Mouse (Mus musculus) megakaryocyte, embryonic 14.5 days (primary cell): ENCODE data around the gene Rmnd5b. TPM values are rescaled to one million over a fixed set of nuclear protein-coding genes. Genes with fewer than 3 reads are reported as not detected.
A peak's percentile ranks its signal among the peaks of the same experiment; 100 is the strongest.
"Not testable (repeated sequence)": the region's sequence is repeated elsewhere in the genome, so short reads cannot be mapped to it uniquely, and the experiment has no call there.

ENCODE experiments used
- H3K27me3 ChIP-seq: replicated peaks from 2 replicates; pipeline ENCODE3; 2012; ENCODE audit warnings: inconsistent platforms
- H3K36me3 ChIP-seq: replicated peaks from 2 replicates; pipeline ENCODE3; 2012; ENCODE audit warnings: low read length, inconsistent platforms, mixed read lengths
- H3K4me1 ChIP-seq: 2 replicates; pipeline ENCODE4 v1.6.1; 2012; ENCODE audit warnings: inconsistent platforms
- H3K4me3 ChIP-seq: replicated peaks from 2 replicates; pipeline ENCODE3; 2012; ENCODE audit warnings: moderate library complexity, mild to moderate bottlenecking, inconsistent platforms
- H3K9me3 ChIP-seq: 2 replicates; pipeline ENCODE4 v1.6.1; 2012; ENCODE audit warnings: inconsistent platforms
- FLI1 ChIP-seq: IDR thresholded peaks from 2 replicates; pipeline ENCODE4 v1.6.1; 2012; ENCODE audit warnings: low read length, inconsistent platforms, mixed read lengths
- GATA1 ChIP-seq: IDR thresholded peaks from 3 replicates; pipeline ENCODE4 v1.6.1; 2012; ENCODE audit warnings: mixed read lengths, low read length, inconsistent platforms, borderline replicate concordance
- polyA plus RNA-seq: library from polyadenylated mRNA; stranded (reverse); fragments of >175 nt; gene quantifications from 2 replicates; pipeline ENCODE4 v1.2.3, GENCODE M21; 2012; ENCODE audit warnings: low replicate concordance; ENCODE audit not compliant: insufficient read depth

The Rmnd5b gene
- polyA plus RNA-seq, 1 experiment, result 15.1 TPM

- Histone ChIP-seq H3K4me3 (peak overlapping the region; percentile 92), H3K9me3 (no peaks in the 10 kb centered on the region), H3K36me3 (no peaks in the 10 kb centered on the region), H3K4me1 (peaks cover 61% of the 10 kb centered on the region), H3K27me3 (no peaks in the 10 kb centered on the region)
- no peak for TF ChIP-seq FLI1
- no peak for TF ChIP-seq GATA1
Measured at GRCm38 (mm10) chr11:51614256-51614655, 21.4 kb downstream of the Rmnd5b start.

GRCm38 (mm10) chr11:51609940-51610339 is 25.8 kb downstream of the Rmnd5b start:
- not testable (repeated sequence) for H3K9me3 ChIP-seq, H3K36me3 ChIP-seq, H3K4me3 ChIP-seq, H3K27me3 ChIP-seq
- peaks cover 67% of the 10 kb centered on the region for H3K4me1 ChIP-seq

GRCm38 (mm10) chr11:51609266-51609909 is 26.3 kb downstream of the Rmnd5b start:
- Histone ChIP-seq H3K4me1 (peaks cover 67% of the 10 kb centered on the region), H3K4me3 (peak overlapping the region; percentile 83)

GRCm38 (mm10) chr11:51607096-51607738 is 28.5 kb downstream of the Rmnd5b start:
- H3K4me3 ChIP-seq, result peak overlapping the region; percentile 95
- no peaks in the 10 kb centered on the region for H3K9me3 ChIP-seq
- H3K4me1 ChIP-seq, result peaks cover 67% of the 10 kb centered on the region
- no peaks in the 10 kb centered on the region for H3K27me3 ChIP-seq
- TF ChIP-seq GATA1 (no peak), FLI1 (no peak)
- peaks cover 35% of the 10 kb centered on the region for H3K36me3 ChIP-seq

More at GRCm38 (mm10) chr11:51609266-51609909, 26.3 kb downstream of the Rmnd5b start:
- Histone ChIP-seq H3K36me3 (peaks cover 14% of the 10 kb centered on the region), H3K27me3 (no peaks in the 10 kb centered on the region), H3K9me3 (no peaks in the 10 kb centered on the region)
- TF ChIP-seq GATA1 (no peak), FLI1 (no peak)

GRCm38 (mm10) chr11:51606447-51607095 is 29.1 kb downstream of the Rmnd5b start, which contains the start of gene Hnrnpab:
Hnrnpab (minus strand) TSS chr11:51606847.
- peaks cover 71% of the 10 kb centered on the region for H3K4me1 ChIP-seq

GRCm38 (mm10) chr11:51605602-51606446 is 29.9 kb downstream of the Rmnd5b start:
- Histone ChIP-seq H3K4me3 (peak overlapping the region; percentile 95), H3K4me1 (peaks cover 71% of the 10 kb centered on the region), H3K36me3 (peaks cover 49% of the 10 kb centered on the region), H3K27me3 (no peaks in the 10 kb centered on the region), H3K9me3 (no peaks in the 10 kb centered on the region)
- TF ChIP-seq GATA1 (no peak), FLI1 (no peak; the same call in 1 of the 2 replicates)

More at GRCm38 (mm10) chr11:51606447-51607095, 29.1 kb downstream of the Rmnd5b start, which contains the start of gene Hnrnpab:
- Histone ChIP-seq H3K9me3 (no peaks in the 10 kb centered on the region), H3K27me3 (no peaks in the 10 kb centered on the region), H3K4me3 (peak within 1 kb of the TSS; percentile 95), H3K36me3 (peaks cover 42% of the 10 kb centered on the region)
- TF ChIP-seq GATA1, result no peak
- no peak; the same call in 1 of the 2 replicates for TF ChIP-seq FLI1

- Histone ChIP-seq H3K9me3 (no peaks in the 10 kb centered on the region), H3K4me3 (no peak overlapping the region), H3K36me3 (peaks cover 85% of the 10 kb centered on the region), H3K27me3 (no peaks in the 10 kb centered on the region), H3K4me1 (peaks cover 54% of the 10 kb centered on the region)
- no peak for TF ChIP-seq FLI1
- no peak for TF ChIP-seq GATA1
Measured at GRCm38 (mm10) chr11:51602253-51602652, 33.4 kb downstream of the Rmnd5b start.

GRCm38 (mm10) chr11:51597553-51597952 is 38.1 kb downstream of the Rmnd5b start:
- TF ChIP-seq GATA1 (no peak), FLI1 (no peak)
- peaks cover 98% of the 10 kb centered on the region for H3K36me3 ChIP-seq
- no peaks in the 10 kb centered on the region for H3K9me3 ChIP-seq
- H3K27me3 ChIP-seq, result no peaks in the 10 kb centered on the region
- peaks cover 48% of the 10 kb centered on the region for H3K4me1 ChIP-seq
- H3K4me3 ChIP-seq, result no peak overlapping the region

GRCm38 (mm10) chr11:51595459-51596083 is 40.1 kb downstream of the Rmnd5b start:
- Histone ChIP-seq H3K27me3 (no peaks in the 10 kb centered on the region), H3K4me3 (no peak overlapping the region), H3K4me1 (peaks cover 50% of the 10 kb centered on the region), H3K9me3 (no peaks in the 10 kb centered on the region), H3K36me3 (peaks cover 98% of the 10 kb centered on the region)
- TF ChIP-seq GATA1 (no peak), FLI1 (no peak)
